Mouse (Mus musculus) embryonic fibroblast, embryonic 13.5 days (primary cell): ENCODE results near the gene Gm42791.

Experiments used
- CTCF ChIP-seq: IDR thresholded peaks from 2 replicates; pipeline ENCODE4 v1.5.1; 2011; ENCODE audit warnings: mild to moderate bottlenecking, control low read depth, low read length, moderate library complexity, borderline replicate concordance; ENCODE audit not compliant: insufficient read depth
- POLR2A ChIP-seq: IDR thresholded peaks from 2 replicates; pipeline ENCODE4 v1.6.1; 2011; ENCODE audit warnings: low read depth, mild to moderate bottlenecking, control low read depth, low read length, moderate library complexity

DNA sequence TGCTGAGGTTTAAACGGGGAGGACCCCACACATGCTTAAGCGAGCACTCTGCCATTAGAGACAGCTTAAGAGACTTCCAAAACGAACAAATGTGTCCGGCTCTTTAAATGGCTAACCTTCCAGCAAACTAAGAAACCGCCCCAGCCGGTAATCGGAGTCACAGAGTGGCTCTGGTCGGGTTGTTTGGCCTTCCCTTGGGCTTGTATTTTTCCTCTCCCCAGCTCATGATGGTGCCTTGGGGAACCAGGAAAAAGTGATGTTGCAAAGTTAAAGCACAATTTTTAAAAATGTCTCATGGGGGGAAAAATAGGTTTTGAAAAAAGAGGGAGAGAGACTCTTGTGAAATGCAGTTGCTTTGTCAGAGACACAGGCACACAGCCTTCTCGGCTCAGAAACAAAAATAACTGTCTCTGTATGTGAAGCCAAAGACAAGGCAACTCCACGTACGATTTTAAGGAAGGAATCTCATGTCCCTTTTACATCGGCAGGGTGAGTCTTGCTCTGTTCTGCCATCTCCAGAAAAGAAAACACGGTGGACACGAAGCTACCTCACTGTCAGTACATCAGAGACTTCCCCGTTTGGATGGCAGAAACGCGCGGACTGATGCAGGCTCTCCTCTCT lies 25.2 kb upstream of the Gm42791 start:
- TF ChIP-seq POLR2A (no peak), CTCF (no peak)
